Mouse (Mus musculus): ENCODE results near the gene Slc17a7. TPM values are rescaled to one million over a fixed set of nuclear protein-coding genes. Genes with fewer than 3 reads are reported as not detected.
A peak's percentile ranks its signal among the peaks of the same experiment; 100 is the strongest.

Slc17a7 gene
- total and polyA plus RNA-seq, 3 experiments, result 18.3 to 29.1 (median 24.3) TPM

GRCm38 (mm10) chr7:45135993-45136567 lies 27.7 kb upstream of the Slc17a7 start, which contains the start of the genes Gm45713 and Flt3l:
Gene Gm45713 (minus strand): TSS chr7:45136231.
Gene Flt3l (minus strand): TSS chr7:45136432.
- 2% methylated on average over 28 of the region's 29 CpGs for WGBS
- H3K79me2 ChIP-seq (replicated peaks; ENCODE audit: control insufficient read depth, insufficient read depth, low read length), result no peaks in the 10 kb centered on the region
- peak within 1 kb of the TSS; percentile 96 for H3K27ac ChIP-seq
- peak within 1 kb of the TSS; percentile 78 for H3K9ac ChIP-seq (ENCODE audit: low read depth, low read length)
- H3K4me3 ChIP-seq, result peak within 1 kb of the TSS; percentile 69
- peaks cover 4% of the 10 kb centered on the region; the same call in 1 of the 2 replicates for H3K4me1 ChIP-seq (ENCODE audit: control insufficient read depth, insufficient read depth, low read length)
- no peaks in the 10 kb centered on the region for H3K36me3 ChIP-seq (ENCODE audit: control insufficient read depth, insufficient read depth, low read length)
- peak; percentile 94 to 95 for DNase-seq
- TF ChIP-seq CTCF (IDR thresholded peaks at IDR 0.05) (no peak), EP300 (IDR thresholded peaks at IDR 0.05; ENCODE audit: insufficient read depth, low read depth, low read length) (peak; percentile 87; the same call in 1 of the 2 replicates), POLR2A (IDR thresholded peaks at IDR 0.05; ENCODE audit: insufficient read depth, low read depth, low read length) (peak; percentile 59)
- no peaks in the 10 kb centered on the region for H3K27me3 ChIP-seq (ENCODE audit: control insufficient read depth, insufficient read depth, low read length)
- intact Hi-C loops (cut with DNase I), result loop anchor here (1.0 to 5.0 kb wide), 2 partner anchors 56 to 154 kb away; no protein-coding TSS in a partner anchor

GRCm38 (mm10) chr7:45137171-45138006 lies 26.4 kb upstream of the Slc17a7 start:
- H3K79me2 ChIP-seq (replicated peaks; ENCODE audit: control insufficient read depth, insufficient read depth, low read length), result no peaks in the 10 kb centered on the region
- DNase-seq, result no peak
- TF ChIP-seq POLR2A (IDR thresholded peaks at IDR 0.05; ENCODE audit: insufficient read depth, low read depth, low read length) (no peak), EP300 (IDR thresholded peaks at IDR 0.05; ENCODE audit: insufficient read depth, low read depth, low read length) (no peak), CTCF (IDR thresholded peaks at IDR 0.05) (no peak)
- no peak overlapping the region for H3K4me3 ChIP-seq
- intact Hi-C loops (cut with DNase I), result loop anchor here (5.0 kb wide), 1 partner anchor 155 kb away; no protein-coding TSS in a partner anchor
- no peak overlapping the region for H3K9ac ChIP-seq (ENCODE audit: low read depth, low read length)
- H3K27me3 ChIP-seq (ENCODE audit: control insufficient read depth, insufficient read depth, low read length), result no peaks in the 10 kb centered on the region
- no peak overlapping the region for H3K27ac ChIP-seq
- WGBS, result 56% methylated on average over 12 of the region's 12 CpGs
- no peaks in the 10 kb centered on the region for H3K36me3 ChIP-seq (ENCODE audit: control insufficient read depth, insufficient read depth, low read length)
- peaks cover 5% of the 10 kb centered on the region for H3K4me1 ChIP-seq (ENCODE audit: control insufficient read depth, insufficient read depth, low read length)

- H3K79me2 ChIP-seq (replicated peaks; ENCODE audit: control insufficient read depth, insufficient read depth, low read length), result no peaks in the 10 kb centered on the region
- no peaks in the 10 kb centered on the region for H3K27me3 ChIP-seq (ENCODE audit: control insufficient read depth, insufficient read depth, low read length)
- no peak overlapping the region for H3K27ac ChIP-seq
- no peak overlapping the region for H3K9ac ChIP-seq (ENCODE audit: low read depth, low read length)
- 97% methylated on average over 1 of the region's 1 CpGs for WGBS
- no peak for TF ChIP-seq POLR2A (IDR thresholded peaks at IDR 0.05; ENCODE audit: insufficient read depth, low read depth, low read length)
- TF ChIP-seq EP300 (IDR thresholded peaks at IDR 0.05; ENCODE audit: insufficient read depth, low read depth, low read length), result no peak
- TF ChIP-seq CTCF (IDR thresholded peaks at IDR 0.05), result no peak
- H3K36me3 ChIP-seq (ENCODE audit: control insufficient read depth, insufficient read depth, low read length), result no peaks in the 10 kb centered on the region
- intact Hi-C loops (cut with DNase I), result loop anchor here (5.0 kb wide), 1 partner anchor 156 kb away; no protein-coding TSS in a partner anchor
- H3K4me3 ChIP-seq, result no peak overlapping the region
- H3K4me1 ChIP-seq (ENCODE audit: control insufficient read depth, insufficient read depth, low read length), result peaks cover 5% of the 10 kb centered on the region
- DNase-seq, result no peak
These were observed 25.3 kb upstream of the Slc17a7 start for GRCm38 (mm10) chr7:45138403-45138802.

GRCm38 (mm10) chr7:45139904-45140723 lies 23.6 kb upstream of the Slc17a7 start:
- 72% methylated on average over 8 of the region's 8 CpGs for WGBS
- Histone ChIP-seq H3K4me1 (ENCODE audit: control insufficient read depth, insufficient read depth, low read length) (peaks cover 3% of the 10 kb centered on the region), H3K9ac (ENCODE audit: low read depth, low read length) (no peak overlapping the region), H3K4me3 (no peak overlapping the region), H3K36me3 (ENCODE audit: control insufficient read depth, insufficient read depth, low read length) (no peaks in the 10 kb centered on the region), H3K79me2 (replicated peaks; ENCODE audit: control insufficient read depth, insufficient read depth, low read length) (no peaks in the 10 kb centered on the region), H3K27me3 (ENCODE audit: control insufficient read depth, insufficient read depth, low read length) (no peaks in the 10 kb centered on the region), H3K27ac (peak overlapping the region; percentile 17)
- DNase-seq, result no peak
- TF ChIP-seq POLR2A (IDR thresholded peaks at IDR 0.05; ENCODE audit: insufficient read depth, low read depth, low read length) (no peak), EP300 (IDR thresholded peaks at IDR 0.05; ENCODE audit: insufficient read depth, low read depth, low read length) (no peak), CTCF (IDR thresholded peaks at IDR 0.05) (no peak)
- intact Hi-C loops (cut with DNase I), result loop anchor here (5.0 kb wide), 1 partner anchor 158 kb away; no protein-coding TSS in a partner anchor

- Histone ChIP-seq H3K79me2 (replicated peaks; ENCODE audit: control insufficient read depth, insufficient read depth, low read length) (no peaks in the 10 kb centered on the region), H3K27ac (no peak overlapping the region), H3K36me3 (ENCODE audit: control insufficient read depth, insufficient read depth, low read length) (no peaks in the 10 kb centered on the region), H3K4me3 (no peak overlapping the region), H3K9ac (ENCODE audit: low read depth, low read length) (no peak overlapping the region), H3K27me3 (ENCODE audit: control insufficient read depth, insufficient read depth, low read length) (no peaks in the 10 kb centered on the region), H3K4me1 (ENCODE audit: control insufficient read depth, insufficient read depth, low read length) (peaks cover 2% of the 10 kb centered on the region)
- 83% methylated on average over 3 of the region's 3 CpGs for WGBS
- no peak for TF ChIP-seq POLR2A (IDR thresholded peaks at IDR 0.05; ENCODE audit: insufficient read depth, low read depth, low read length)
- TF ChIP-seq EP300 (IDR thresholded peaks at IDR 0.05; ENCODE audit: insufficient read depth, low read depth, low read length), result no peak
- no peak for TF ChIP-seq CTCF (IDR thresholded peaks at IDR 0.05)
- intact Hi-C loops (cut with DNase I), result no loop called here
- no peak for DNase-seq
These were observed 22.4 kb upstream of the Slc17a7 start for GRCm38 (mm10) chr7:45141319-45141718.

Data from heart, adult 2 months (tissue).